Mouse (Mus musculus) ES-Bruce4 (cell line): ENCODE results near the gene Lcn2.

Experiments
- CTCF ChIP-seq: IDR thresholded peaks from one replicate; pipeline ENCODE4 v1.8.1; 2011; ENCODE audit warnings: low read depth, low read length
- EP300 ChIP-seq: IDR thresholded peaks from 2 replicates; pipeline ENCODE4 v1.6.1; 2011; ENCODE audit warnings: low read depth, low read length; ENCODE audit not compliant: insufficient read depth
- POLR2A ChIP-seq: IDR thresholded peaks from one replicate; pipeline ENCODE4 v1.8.1; 2011; ENCODE audit warnings: low read length; ENCODE audit not compliant: insufficient read depth

GRCm38 (mm10) chr2:32423481-32424331 lies 35.7 kb upstream of the Lcn2 start:
- TF ChIP-seq POLR2A (no peak), EP300 (no peak), CTCF (no peak)
